Mouse (Mus musculus) spleen, adult 2 months (tissue): ENCODE measurements around the gene Myt1l.

Experiments used
- CTCF ChIP-seq: fragments of 200-500 bp; IDR thresholded peaks from 2 replicates; pipeline ENCODE4 v1.5.1; 2011; ENCODE audit warnings: mild to moderate bottlenecking, inconsistent platforms; ENCODE audit not compliant: insufficient read depth, insufficient read length, insufficient replicate concordance; ENCODE audit errors: extremely low read depth
- POLR2A ChIP-seq: fragments of 200-500 bp; IDR thresholded peaks from 2 replicates; pipeline ENCODE4 v1.6.1; 2011; ENCODE audit warnings: low read depth, low read length, inconsistent platforms

GRCm38 (mm10) chr12:29937308-29937707 is 409.1 kb downstream of the Myt1l start, which contains the start of gene Pxdn:
- TF ChIP-seq POLR2A (no peak), CTCF (no peak)
